Mouse (Mus musculus) skeletal muscle tissue, adult 2 months (tissue): ENCODE measurements around the gene Arntl.

Experiments
- DNase-seq: peaks from one replicate; pipeline ENCODE4 v3.0.0-alpha.2; 2012; ENCODE audit warnings: low read depth, low spot score

The Arntl gene

DNA sequence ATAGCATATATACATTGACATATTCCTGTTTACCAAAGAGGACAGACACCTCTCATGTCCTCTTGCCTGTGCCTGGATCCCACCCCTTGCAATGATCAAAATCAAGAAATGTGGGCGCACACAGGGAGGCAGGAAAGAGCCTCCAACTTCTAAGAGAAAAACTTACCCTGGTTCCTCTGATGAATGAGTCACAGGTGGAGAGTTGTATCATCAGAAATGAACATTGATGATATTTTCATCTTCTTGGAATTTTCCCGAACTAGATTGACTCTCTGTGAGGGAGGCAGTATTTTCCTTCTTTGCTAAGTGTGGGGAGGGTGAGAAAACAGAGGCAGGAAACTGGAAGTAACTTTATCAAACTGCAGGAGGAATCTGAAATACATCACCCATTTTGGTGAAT lies 78.1 kb downstream of the Arntl start:
- no peak for DNase-seq

- DNase-seq, result no peak
Measured at GRCm38 (mm10) chr7:113289211-113289610, 81.9 kb downstream of the Arntl start.

GRCm38 (mm10) chr7:113291741-113292140 lies 84.5 kb downstream of the Arntl start:
- no peak for DNase-seq

GRCm38 (mm10) chr7:113292193-113292592 lies 84.9 kb downstream of the Arntl start:
- no peak for DNase-seq

DNA sequence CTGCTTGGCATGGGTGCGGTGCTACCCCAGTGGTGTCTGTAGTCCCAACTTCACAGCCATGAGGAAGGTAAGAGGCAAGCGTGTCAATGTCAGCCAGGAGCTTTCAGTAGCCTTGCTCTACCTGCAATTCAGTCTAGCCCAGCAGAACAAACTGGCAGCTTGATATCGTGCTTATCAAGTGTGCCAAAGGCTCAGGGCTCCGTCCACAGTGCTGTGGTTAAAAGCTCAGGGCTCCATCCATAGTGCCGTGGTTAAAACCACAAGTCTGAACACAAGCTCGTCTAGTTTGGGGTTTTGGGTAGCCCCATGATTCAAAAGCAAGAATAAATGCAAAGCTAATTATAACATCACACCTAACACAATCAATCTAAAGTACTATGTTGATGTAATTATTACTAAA lies 87.3 kb downstream of the Arntl start:
- no peak for DNase-seq

- DNase-seq, result no peak
Measured at GRCm38 (mm10) chr7:113295077-113295890, 88.0 kb downstream of the Arntl start.

GRCm38 (mm10) chr7:113297813-113298212 lies 90.5 kb downstream of the Arntl start:
- no peak for DNase-seq

GRCm38 (mm10) chr7:113310136-113310535 lies 102.9 kb downstream of the Arntl start:
- no peak for DNase-seq

GRCm38 (mm10) chr7:113311784-113312183 lies 104.5 kb downstream of the Arntl start:
- no peak for DNase-seq

DNA sequence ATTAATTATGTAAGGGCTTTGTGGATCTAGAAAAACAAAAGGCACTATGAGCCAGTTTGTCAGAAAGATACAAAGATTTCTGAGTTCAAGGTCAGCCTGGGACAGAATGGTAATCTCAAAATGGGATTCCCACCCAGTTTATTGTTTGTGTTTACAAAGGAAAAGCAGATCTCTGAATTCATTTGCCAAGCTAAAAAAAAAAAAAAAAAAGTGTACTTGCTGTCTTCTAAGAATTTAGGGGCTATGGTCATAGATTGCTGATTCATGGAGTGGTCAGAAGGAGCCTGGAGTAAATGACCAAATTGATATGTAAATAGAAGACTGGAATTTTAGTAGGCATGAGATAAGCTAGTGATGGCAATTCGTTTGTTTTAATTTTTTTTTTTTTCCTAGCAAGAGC lies 112.9 kb downstream of the Arntl start:
- DNase-seq, result no peak

GRCm38 (mm10) chr7:113334036-113334435 lies 126.8 kb downstream of the Arntl start:
- DNase-seq, result no peak

- DNase-seq, result no peak
Measured at GRCm38 (mm10) chr7:113335250-113335649, 128.0 kb downstream of the Arntl start.

DNA sequence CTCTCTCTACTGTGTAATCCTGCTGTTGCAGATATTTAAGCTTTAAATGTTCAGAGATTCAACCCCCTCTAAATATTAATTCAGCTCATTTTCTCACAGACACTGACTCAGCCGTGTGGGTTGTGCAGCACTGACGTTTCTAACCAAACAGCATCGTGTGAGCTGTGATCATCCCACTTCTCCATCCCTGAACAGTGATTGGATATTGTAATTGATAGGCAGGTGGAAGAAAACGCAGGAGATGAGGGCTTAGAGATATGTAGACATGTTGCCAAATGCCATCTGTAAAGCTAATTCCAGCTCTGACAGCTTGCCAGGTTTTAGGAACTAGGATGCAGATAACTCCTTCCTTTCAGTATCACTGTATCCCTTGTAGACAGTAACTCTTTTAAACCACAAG lies 140.0 kb downstream of the Arntl start:
- no peak for DNase-seq

GRCm38 (mm10) chr7:113347694-113348093 lies 140.4 kb downstream of the Arntl start:
- DNase-seq, result no peak

DNA sequence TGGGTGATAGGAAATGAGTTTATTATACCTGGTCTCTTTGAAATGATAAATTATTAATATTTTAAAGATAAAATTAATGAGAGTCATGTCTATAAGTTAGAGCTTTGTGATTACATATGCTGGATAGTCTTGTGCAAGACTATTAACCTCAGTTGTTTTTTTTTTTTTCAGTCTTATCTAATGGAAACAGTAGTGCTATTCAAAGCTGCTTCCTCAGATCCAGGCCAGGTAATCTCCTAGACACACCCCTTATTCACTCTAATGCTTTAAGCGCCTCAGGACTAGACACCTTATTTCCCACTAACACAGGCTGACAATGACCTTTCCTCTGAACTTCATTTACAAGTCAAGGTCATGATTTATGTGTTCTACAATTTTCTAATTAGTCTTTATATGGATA lies 141.8 kb downstream of the Arntl start:
- DNase-seq, result no peak
